Mouse (Mus musculus): Measurements from ENCODE around the gene Emsy.

Gene Emsy

DNA sequence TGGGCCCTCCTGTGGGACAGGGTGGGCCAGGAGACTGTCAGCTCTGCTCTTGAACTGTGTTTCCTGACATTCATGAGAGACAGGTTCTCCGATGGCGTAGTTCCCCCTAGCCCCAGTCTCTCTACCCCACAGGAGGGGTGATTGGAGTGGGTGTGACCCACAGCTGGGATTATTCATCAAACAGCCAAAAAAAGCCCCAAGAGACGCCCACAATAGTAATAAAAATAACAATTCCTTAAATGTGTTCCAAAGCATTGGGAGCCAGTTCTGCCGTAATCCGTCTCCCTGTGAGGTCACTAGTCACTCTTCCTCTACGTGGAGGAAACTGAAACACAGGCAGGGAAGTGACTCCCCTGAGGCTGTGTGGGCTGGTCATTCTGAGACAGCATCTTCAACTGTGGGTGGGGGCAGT, 113.8 kb downstream of the Emsy start:
- DNase-seq (ENCODE audit: extremely low spot score) = no peak

DNA sequence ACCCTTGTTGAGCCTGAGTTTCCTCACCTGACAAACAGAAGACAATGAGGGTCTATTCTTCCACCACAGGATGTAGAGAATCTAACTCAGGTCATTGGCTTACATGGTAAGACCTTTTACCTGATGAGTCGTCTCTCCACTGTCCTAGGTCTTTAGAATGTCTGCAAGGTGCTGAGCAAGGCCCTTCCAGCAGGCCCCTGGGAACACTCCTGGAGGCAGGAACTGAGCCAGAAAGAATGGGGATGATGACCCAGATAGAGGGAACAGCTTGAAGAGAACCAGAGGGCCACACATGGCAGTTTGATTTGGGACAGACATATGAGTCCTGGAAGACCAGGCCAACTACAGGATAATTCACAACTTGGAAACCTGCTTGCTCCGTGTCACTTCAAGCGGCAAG, 114.3 kb downstream of the Emsy start:
- no peak for DNase-seq (ENCODE audit: extremely low spot score)

DNA sequence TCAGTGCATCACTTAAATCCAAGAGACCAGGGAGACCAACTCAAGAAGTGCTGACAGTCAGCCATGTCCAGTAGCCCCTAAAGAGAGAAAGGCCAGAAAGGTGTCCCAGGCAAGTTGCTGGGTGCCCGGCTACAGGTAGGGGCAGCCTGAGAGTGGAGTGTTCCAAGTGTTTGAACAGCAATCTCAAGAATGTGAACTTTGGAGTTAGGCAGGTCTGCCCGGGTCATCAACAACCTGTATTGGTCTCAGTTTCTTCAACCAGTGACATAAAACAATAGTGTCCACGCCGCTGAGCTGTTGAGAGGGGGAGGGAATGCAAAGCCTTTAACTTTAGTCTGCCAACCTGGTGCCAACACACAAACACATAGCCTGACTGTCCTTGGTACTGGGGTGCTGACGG, 115.0 kb downstream of the Emsy start:
- DNase-seq (ENCODE audit: extremely low spot score) = no peak

DNA sequence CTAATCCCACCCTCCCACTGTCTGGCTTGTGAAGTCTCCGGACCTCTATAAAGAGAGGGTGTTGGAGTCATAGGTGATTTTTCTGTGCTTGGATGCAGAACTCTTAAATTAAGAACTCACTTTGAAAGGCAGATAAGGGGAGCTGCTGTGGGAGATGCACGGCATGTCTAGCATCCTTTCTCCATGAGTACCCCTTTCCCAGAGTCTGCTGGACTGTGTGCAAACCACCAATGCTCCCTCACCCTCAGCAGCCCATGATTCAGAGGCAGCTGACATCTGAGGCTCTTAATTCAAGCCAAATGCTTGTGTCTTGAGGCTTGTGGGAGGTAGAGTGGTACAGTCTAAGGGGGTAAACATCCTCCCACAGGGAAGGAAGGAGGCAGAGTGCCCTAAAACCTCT, 115.7 kb downstream of the Emsy start:
- DNase-seq (ENCODE audit: extremely low spot score) = no peak

DNA sequence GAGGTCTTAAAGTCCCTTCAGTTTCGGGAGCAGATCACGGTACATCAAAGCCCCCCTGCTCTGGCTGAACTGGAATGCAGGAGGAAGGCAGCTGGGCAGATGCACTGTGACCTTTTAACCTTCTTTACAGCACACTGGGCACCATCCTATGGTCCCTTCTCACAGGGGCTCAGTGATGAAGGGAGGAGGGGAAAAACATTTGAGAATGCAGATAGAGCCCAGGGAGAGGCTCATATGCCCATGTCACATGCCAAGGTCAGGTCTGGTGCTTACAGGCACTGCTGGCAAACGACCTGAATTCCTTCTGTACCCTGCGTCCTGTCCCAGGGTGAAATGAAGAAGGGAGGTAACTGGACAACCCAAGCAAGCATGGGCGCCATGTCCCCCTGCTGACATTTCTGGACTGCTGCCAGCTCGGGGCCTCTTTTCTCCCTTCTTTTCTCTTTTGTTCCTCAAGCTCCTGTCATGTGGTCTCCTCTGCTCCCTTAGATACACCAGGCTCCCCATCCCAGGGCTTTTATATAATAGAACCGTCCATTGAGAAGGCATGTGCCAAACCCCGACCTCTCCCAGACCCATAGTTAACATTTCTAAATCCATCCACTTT, 118.5 kb downstream of the Emsy start:
- no peak for DNase-seq (ENCODE audit: extremely low spot score)

DNA sequence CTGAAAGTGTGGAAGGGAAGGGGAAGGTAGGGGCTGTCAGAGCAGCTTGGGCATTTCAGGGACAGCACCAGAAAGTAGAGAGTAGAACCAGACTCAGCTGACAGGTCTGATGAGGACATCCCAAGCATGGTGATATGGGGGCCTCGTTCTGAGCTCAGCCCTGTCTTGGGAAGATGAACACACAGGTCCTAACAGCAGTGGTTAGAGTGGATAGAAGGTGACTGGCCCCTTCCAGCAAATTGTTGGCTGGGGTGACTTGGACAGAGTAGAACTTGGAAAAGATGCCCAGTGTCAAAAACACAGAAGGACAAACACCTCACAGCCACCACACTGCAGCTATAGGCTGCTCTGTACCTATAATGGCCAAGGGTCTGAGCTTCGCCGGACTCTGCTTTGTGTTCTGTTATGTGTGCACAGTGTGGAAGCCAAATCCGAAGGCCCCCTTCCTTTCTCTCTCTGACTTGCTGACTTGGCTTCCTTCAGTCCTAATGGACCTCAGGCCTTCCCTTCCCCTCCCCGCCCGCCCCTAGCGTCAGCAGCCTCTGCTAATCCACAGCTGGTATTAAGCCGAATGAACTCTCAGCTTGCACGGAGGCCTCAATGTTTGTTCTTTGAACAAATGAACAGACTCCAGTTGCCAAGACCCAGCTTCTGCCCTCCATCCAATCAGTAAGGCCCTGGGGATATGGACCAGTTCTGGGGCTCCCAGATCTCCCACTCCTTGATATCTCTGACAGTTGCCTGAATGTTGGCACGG, 119.2 kb downstream of the Emsy start:
- DNase-seq (ENCODE audit: extremely low spot score) = peak; percentile 70

Data from embryo, embryonic 9.5 days (tissue).